Mouse (Mus musculus): Measurements from ENCODE around the gene Hist1h2aa.

DNA sequence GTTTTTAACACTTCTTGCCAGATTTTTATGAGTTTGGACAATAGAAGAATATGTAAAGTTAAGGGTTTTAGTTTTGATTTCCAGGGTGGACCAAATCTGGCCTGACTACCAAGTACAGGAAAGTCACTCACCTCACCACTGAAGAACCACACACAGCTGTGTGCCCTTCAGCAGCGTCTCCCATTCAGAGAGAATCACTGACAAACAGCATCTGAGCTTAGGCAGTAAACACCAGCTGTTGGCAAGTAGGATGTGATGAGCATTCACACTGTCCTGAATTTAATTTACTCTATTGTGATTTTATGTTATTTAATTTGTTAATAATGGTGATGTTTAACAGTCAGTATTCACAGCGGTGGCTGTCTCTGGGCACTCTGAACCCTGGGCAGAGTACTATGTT, 8.5 kb upstream of the Hist1h2aa start:
- TF ChIP-seq CTCF (IDR thresholded peaks at IDR 0.05; ENCODE audit: extremely low read depth, insufficient read length, insufficient replicate concordance, low read depth, low read length) (no peak), POLR2A (IDR thresholded peaks at IDR 0.05; ENCODE audit: low read depth, low read length) (no peak)
